Mouse (Mus musculus) macrophage (primary cell): ENCODE results near the gene Meltf. TPM values are rescaled to one million over a fixed set of nuclear protein-coding genes. Genes with fewer than 3 reads are reported as not detected.

ENCODE experiments used
- H3K27ac ChIP-seq: fragments of 350-480 bp; formaldehyde crosslinking; 2 replicates; pipeline ENCODE4 v1.9.0; 2021
- H3K36me3 ChIP-seq: fragments of 350-480 bp; formaldehyde crosslinking; 2 replicates; pipeline ENCODE4 v1.9.0; 2021; ENCODE audit errors: inconsistent target
- H3K4me3 ChIP-seq: fragments of 350-480 bp; formaldehyde crosslinking; 2 replicates; pipeline ENCODE4 v1.9.0; 2021; ENCODE audit errors: inconsistent target
- H3K79me2 ChIP-seq: fragments of 350-480 bp; formaldehyde crosslinking; 2 replicates; pipeline ENCODE4 v1.9.0; 2021; ENCODE audit errors: inconsistent target
- WGBS: methylation state at CpG from one replicate; pipeline ENCODE4 v1.1.7; 2026; ENCODE audit warnings: inconsistent platforms; ENCODE audit not compliant: missing documents; 5-methylcytosine and 5-hydroxymethylcytosine counted together
- polyA plus RNA-seq: library from polyadenylated mRNA; stranded (reverse); fragments of 250-400 nt; gene quantifications from 3 replicates; pipeline ENCODE4 v1.2.4, GENCODE M21; 2018; ENCODE audit warnings: inconsistent platforms
- total RNA-seq, 78 experiments: library from RNA; depleted of rRNA; stranded (reverse); fragments of 250-400 nt; gene quantifications; 1 replicate in 9 of 78; 2 replicates in 24 of 78; 3 replicates in 43 of 78; 4 replicates in 2 of 78; pipeline ENCODE4 v1.2.4; 2018; ENCODE audit warnings: inconsistent platforms in 56 of 78

The Meltf gene
- not detected for total RNA-seq (2018; cell fraction: chromatin; rRNA removed)
- not detected for total RNA-seq (2018; cell fraction: cytosol; rRNA removed)
- total RNA-seq (2018; cell fraction: nucleus; rRNA removed): not detected
- polyA plus RNA-seq: not detected in 3 replicates

DNA sequence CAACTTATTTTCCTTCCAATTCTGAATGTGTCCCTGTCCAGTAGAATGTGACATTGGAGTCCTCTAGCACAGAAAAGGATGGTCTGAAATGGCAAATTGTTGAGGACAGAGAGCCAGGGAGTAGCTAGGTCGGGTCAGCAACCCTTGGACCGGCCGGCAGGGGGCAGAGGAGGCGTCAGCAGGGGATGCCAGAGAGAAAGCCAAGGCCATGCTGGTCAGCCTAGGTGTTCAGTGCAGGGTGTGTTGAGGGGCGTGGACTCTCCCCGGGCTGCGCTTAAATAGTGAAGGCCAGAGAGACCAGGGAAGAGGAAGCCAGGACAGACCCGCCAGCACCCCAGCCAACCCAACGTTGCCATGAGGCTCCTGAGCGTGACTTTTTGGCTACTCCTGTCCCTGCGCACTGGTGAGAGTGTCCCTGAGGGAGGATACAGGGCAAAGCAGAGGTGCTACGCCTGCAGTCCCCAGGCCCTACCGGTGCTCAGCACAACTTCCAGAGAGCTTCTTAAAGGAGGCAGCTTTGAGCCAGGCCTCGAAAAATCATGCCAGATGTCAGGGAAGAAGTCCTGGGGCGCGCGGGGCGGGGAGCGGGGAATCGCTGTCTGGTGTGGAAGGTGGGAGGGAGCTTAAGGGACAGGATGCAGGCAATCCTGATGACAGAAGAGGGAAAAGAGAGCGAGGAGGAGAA lies at the start of gene Meltf:
Gene Meltf (plus strand): TSS at position 238 of the 685 bp plus-strand sequence.
- WGBS: 45% methylated on average over 21 of the region's 21 CpGs
- Histone ChIP-seq H3K4me3 (no peak within 1 kb of the TSS), H3K27ac (no peak within 1 kb of the TSS), H3K79me2 (no peaks in the 10 kb centered on the region), H3K36me3 (no peaks in the 10 kb centered on the region)

DNA sequence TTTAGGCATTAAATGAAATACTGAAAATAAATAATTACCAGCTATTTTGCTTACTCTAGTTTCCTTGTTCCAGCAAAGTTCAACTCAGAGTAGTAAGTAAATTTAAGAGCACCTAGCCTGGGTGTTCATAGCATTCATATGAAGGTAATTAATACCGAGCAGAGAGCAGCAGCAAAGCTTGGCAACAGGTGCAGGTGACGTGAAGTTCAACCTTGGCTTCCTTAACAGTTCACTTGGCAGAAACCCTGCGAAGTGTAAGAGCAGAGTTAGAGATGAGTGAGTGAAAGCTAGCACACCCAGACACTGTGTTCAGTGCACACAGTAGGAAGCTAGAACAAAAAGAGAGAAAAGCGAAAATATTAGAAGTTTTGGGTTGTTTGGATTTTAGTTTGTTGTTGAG lies 47.9 kb upstream of the Meltf start:
- 98% methylated on average over 3 of the region's 4 CpGs for whole genome bisulfite sequencing
- H3K4me3 ChIP-seq: no peak overlapping the region
- H3K27ac ChIP-seq: no peak overlapping the region
- 0 out of 2 replicates have a peak, but pooled peaks cover 9% of the 10 kb centered on the region for H3K36me3 ChIP-seq
- no peaks in the 10 kb centered on the region for H3K79me2 ChIP-seq

DNA sequence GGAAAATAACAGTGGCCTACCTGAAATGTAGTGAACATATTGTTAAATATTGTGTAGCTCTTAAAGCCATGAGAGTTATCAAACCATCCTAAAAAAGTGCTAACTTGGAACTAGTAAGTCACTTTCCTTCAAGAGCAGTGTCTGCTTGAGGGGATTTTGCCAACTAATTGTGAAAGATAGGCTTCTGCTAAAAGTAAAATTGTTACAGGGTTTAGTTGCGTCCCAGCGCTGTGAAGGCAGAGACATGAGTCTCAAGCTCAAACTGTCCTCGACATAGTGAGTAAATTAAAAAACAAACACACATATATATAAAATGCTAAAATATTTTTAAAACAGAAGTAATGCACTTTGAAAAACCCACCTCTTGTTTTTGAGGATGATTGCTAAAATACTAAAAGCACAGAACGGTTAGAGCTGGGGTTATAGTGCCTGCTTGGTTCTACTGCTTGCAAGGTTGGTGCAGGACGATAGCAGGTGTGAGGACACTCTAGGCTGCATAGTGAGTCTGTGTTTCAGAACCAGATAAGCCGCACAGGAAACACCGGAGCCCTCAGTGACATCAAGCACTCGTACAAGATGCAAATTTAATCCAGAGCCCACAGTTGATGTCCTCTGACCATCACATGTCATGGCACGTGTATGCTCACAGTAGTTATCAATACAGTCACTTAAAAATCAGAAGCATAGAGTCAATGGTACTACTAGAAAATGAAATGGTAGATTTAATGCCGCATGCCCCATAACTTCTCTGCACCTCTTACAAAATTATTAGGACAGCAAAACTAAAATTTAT lies 45.8 kb upstream of the Meltf start:
- Histone ChIP-seq H3K36me3 (peaks cover 9% of the 10 kb centered on the region; the same call in 1 of the 2 replicates), H3K79me2 (no peaks in the 10 kb centered on the region), H3K4me3 (no peak overlapping the region), H3K27ac (no peak overlapping the region)
- 95% methylated on average over 10 of the region's 10 CpGs for WGBS

DNA sequence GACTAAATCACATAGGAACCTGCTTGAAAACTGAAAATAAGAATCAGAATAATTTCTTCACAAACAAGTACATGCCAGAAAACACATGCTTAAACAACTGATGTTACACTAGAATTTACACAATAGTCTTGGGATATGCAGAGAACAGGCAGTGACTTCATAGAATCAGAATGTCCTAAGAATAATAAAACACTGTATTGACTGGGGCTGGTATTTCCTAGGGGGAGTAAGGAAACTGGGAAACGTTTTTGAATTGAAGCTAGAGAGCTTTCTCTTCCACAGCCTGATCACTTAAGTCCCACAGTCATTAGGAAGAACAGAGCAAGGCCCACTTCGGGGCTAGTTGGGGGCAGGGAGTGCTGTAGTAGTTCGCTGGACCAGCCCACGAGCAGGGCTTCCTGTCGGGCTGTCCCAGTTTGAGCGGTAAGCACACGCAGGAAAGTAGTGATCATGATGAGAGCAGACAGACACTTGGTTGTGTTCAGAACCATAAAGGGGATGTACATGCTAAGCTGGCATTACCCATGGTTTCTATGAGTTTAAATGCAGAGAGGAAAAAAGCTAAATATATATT lies 44.5 kb upstream of the Meltf start:
- Histone ChIP-seq H3K36me3 (peaks cover 7% of the 10 kb centered on the region; the same call in 1 of the 2 replicates), H3K4me3 (no peak overlapping the region), H3K79me2 (no peaks in the 10 kb centered on the region), H3K27ac (no peak overlapping the region)
- 68% methylated on average over 7 of the region's 7 CpGs for WGBS

DNA sequence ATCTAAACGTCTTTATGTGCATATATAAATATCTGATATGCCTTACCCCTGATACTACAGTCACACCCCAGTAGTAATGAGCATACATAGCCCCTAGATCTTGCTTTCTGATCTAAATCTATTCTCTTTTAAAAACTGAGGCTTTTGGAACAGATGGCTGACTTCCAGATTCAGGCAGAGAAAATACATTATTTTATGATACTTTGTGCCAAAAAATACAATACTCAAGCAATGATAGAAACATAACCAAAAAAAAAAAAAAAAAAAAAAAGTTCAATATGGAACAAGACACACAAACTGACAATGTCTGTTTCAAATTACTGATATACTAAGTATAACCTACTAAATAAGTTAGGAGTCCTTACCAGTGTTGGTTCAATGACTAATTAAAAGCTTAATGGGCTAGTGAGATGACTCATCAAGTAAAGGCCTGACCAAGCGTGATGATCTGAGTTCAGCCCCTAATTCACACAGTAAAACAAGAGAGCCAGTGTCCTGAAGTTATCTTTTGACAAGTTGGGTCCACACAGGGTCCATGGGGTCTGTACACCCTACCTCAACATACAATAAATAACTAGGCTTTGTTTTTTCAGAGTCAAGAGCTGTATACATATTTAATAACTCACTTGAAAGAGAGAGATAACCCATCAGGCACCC lies 43.8 kb upstream of the Meltf start:
- Histone ChIP-seq H3K4me3 (no peak overlapping the region), H3K27ac (no peak overlapping the region), H3K36me3 (peaks cover under 1% of the 10 kb centered on the region; the same call in 1 of the 2 replicates), H3K79me2 (no peaks in the 10 kb centered on the region)
- 79% methylated on average over 2 of the region's 2 CpGs for WGBS

DNA sequence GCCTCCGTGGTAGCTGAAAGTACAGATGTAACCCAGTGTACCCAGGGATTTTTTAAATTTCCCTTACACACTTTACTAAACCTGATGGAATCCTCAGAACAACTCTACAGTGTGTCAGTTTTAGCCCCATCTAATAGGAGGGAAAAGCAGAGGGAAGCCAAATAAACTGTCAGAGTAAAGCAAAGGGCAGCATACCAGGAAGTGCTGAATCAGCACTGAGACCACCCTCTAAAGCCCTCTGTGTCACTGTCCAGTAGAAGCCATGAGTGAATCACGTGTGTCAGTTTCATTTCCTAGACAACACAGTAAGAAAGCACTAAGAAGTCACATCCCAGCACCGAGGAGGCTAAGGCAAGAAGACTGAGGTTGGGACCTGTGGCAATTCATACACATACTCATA lies 41.2 kb upstream of the Meltf start:
- no peak overlapping the region for H3K4me3 ChIP-seq
- no peak overlapping the region for H3K27ac ChIP-seq
- WGBS: 75% methylated on average over 3 of the region's 3 CpGs
- H3K36me3 ChIP-seq: no peaks in the 10 kb centered on the region; the same call in 1 of the 2 replicates
- no peaks in the 10 kb centered on the region for H3K79me2 ChIP-seq

DNA sequence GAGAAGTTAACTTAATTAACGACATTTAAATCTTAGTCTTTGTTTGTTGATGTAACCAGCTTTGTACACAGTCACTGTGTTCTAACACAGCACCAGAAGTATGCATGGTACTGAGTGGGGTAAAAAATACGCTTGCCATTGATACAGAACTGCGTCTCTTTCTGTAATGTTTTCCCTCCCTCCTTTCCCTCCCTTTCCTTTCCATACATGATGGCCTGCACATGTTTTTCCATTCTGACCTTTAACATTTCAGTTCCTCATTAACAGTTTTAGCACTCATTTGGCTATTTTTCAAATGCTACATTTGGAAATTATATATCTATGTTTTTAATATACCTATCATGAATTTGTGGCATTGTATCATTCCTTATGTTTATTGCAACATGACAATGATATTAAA lies 34.4 kb upstream of the Meltf start:
- no peaks in the 10 kb centered on the region for H3K36me3 ChIP-seq
- H3K27ac ChIP-seq: no peak overlapping the region
- H3K79me2 ChIP-seq: no peaks in the 10 kb centered on the region
- 97% methylated on average over 3 of the region's 3 CpGs for WGBS
- H3K4me3 ChIP-seq: no peak overlapping the region

DNA sequence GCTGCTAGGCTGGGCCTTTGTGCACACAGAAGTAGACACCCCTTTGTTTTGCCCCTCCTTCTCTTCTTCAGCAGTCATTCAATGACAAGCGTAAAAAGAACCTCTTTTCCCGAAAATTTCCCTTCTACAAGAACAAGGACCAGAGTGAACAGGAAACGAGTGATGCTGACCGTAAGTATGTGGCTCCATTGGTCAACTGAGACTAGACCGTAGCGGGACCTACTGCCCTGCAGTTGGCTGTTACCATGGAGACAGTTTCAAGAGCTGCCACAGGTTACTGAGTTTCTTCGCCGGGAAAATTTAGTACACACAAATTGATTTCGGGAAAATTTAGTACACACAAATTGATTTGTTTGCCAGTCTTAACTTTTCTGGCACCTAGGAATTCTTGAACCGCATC lies 31.8 kb upstream of the Meltf start:
- H3K4me3 ChIP-seq: no peak overlapping the region
- H3K27ac ChIP-seq: no peak overlapping the region
- no peaks in the 10 kb centered on the region for H3K36me3 ChIP-seq
- 92% methylated on average over 10 of the region's 10 CpGs for WGBS
- H3K79me2 ChIP-seq: no peaks in the 10 kb centered on the region

DNA sequence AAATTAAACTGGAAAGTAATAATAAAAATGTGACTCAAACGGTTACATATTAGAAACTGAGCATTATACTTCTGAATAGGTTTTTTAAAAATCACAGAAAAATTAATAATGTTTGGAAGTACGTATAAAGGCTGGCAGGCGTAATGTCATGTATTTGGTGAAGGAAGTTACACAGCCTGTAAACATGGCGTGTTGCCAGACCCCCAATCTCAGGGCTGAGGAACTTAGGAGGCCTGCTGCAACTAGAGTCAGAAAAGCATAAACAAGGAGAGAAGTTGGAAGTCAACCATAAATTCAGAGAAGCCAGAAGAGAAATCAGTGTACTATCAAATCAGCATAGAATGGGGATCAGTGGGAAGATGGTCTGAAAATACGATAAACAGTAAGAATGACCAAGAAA lies 14.7 kb upstream of the Meltf start:
- Histone ChIP-seq H3K79me2 (no peaks in the 10 kb centered on the region), H3K36me3 (peaks cover 21% of the 10 kb centered on the region; the same call in 1 of the 2 replicates), H3K4me3 (no peak overlapping the region), H3K27ac (no peak overlapping the region)
- WGBS: 91% methylated on average over 5 of the region's 5 CpGs

DNA sequence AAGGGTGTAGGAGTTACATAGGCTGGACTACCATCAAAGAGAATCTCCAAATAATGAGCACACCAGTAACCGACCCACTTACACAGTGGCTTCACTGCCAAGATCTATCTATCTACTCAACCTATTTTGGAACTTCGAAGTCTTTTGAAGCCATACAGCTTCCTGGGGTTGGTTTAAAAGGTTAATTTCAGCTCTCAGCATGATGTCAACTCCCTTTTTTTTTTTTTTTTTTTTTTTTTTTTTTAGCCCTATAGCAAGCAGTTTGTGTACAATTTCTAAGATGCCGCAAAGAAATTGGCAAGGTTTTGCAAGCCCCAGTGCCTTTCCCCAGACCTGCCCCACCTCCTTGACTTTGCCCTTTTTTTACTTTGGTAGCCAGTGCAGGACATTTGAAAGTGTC lies 13.4 kb upstream of the Meltf start:
- H3K27ac ChIP-seq: no peak overlapping the region
- H3K79me2 ChIP-seq: no peaks in the 10 kb centered on the region
- no peak overlapping the region for H3K4me3 ChIP-seq
- H3K36me3 ChIP-seq: peaks cover 21% of the 10 kb centered on the region; the same call in 1 of the 2 replicates
- 100% methylated on average over 3 of the region's 3 CpGs for WGBS

DNA sequence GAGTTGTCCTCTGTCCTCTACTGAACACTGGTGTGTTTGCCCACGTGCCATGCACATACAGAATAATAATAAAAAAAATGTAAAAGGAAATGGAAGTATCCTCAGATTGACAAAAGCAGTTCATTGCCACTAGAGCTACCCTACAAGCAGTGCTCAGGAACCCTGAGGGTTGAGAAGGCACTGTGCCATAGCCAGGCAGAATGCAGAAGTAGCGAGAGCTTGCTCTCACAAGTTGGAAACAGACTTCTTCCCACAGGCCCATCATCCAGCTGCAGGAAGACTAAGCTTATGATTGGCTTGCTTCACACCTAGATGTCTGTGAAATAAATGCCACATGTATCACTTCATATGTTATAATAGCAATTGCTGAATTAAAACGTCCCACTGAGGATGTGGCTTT lies 11.7 kb upstream of the Meltf start:
- H3K36me3 ChIP-seq: peaks cover 12% of the 10 kb centered on the region; the same call in 1 of the 2 replicates
- 73% methylated on average over 2 of the region's 3 CpGs for WGBS
- H3K27ac ChIP-seq: no peak overlapping the region

DNA sequence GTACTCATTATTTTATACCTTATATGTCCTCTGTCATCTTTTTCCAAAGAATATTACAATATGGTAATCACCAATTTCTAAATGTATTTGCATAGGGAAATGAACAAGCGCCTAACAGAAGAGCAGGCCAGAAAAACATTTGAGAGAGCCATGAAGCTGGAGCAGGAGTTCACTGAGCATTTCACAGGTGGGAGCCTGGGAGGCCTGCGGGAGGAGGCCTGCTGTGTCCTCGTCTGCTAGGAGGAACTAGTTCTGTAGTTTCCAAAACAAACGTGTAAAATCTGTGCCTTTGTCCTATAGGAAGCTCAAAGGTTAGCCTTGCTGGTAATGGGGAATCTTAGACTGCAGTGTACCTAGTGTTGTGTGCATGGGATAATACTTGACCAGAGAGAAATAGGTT lies 10.9 kb upstream of the Meltf start:
- no peak overlapping the region for H3K4me3 ChIP-seq
- H3K27ac ChIP-seq: no peak overlapping the region
- H3K79me2 ChIP-seq: no peaks in the 10 kb centered on the region
- H3K36me3 ChIP-seq: peaks cover 12% of the 10 kb centered on the region; the same call in 1 of the 2 replicates
- WGBS: 88% methylated on average over 4 of the region's 4 CpGs

More for the DNA sequence above, 11.7 kb upstream of the Meltf start:
- Histone ChIP-seq H3K79me2 (no peaks in the 10 kb centered on the region), H3K4me3 (no peak overlapping the region)

DNA sequence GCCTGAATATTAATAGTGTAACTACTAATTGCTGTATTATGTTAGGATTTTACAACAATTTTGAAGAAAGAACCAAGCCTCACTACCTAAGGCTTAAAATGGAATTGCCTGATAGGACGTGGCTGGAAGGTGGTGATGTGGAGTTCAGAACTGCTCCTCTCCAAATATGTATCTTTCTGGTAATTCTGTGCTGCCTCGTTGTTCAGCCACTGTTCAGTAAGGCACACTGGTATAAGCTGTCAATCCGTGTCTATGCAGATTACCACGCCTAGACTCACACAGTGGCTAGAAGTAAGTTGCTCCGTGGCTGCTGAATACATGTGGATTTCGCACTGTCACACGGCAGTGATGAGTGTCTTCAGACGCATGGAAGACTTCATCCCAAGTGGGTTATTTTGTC lies 4.9 kb upstream of the Meltf start:
- H3K27ac ChIP-seq: no peak overlapping the region
- H3K4me3 ChIP-seq: no peak overlapping the region
- 90% methylated on average over 8 of the region's 8 CpGs for WGBS
- no peaks in the 10 kb centered on the region for H3K79me2 ChIP-seq
- no peaks in the 10 kb centered on the region for H3K36me3 ChIP-seq

DNA sequence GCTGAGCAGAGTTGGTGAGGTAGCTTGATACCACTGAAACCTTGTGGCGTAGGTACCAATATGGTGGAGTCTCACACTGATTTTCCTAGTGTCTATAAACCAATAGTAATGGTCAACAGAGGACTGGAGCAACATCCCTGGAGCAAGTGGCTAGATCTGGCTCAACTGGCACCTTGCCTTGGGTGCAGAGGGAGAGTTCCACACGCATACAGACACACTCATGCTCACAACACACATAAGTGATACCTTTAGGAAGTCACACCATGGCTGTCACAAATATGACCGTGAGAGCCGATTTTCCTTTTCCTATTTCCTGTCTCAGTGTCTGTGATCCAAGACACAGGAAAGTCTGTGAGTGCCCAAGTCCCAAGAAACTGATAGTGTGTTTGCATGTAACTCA lies 3.2 kb upstream of the Meltf start:
- H3K36me3 ChIP-seq: no peaks in the 10 kb centered on the region
- H3K27ac ChIP-seq: no peak overlapping the region
- no peaks in the 10 kb centered on the region for H3K79me2 ChIP-seq
- WGBS: 82% methylated on average over 4 of the region's 4 CpGs
- H3K4me3 ChIP-seq: no peak overlapping the region
